Mouse (Mus musculus) central nervous system, embryonic 14 days (tissue): ENCODE data around the gene Msh3. TPM values are rescaled to one million over a fixed set of nuclear protein-coding genes. Genes with fewer than 3 reads are reported as not detected.

Experiments used
- polyA plus RNA-seq: library from polyadenylated mRNA; depleted of rRNA; stranded (reverse); fragments of >200 nt; gene quantifications from 2 replicates; pipeline ENCODE4 v1.2.3, GENCODE M21; 2012; rRNA removed

Msh3 gene
- 29.6 and 34.3 TPM in 2 replicates for polyA plus RNA-seq

GRCm38 (mm10) chr13:92354456-92355271 lies at the start of gene Msh3, which contains the start of gene Dhfr:
Gene Msh3 (minus strand): TSS chr13:92355003.
Gene Dhfr (plus strand): TSS chr13:92354726.

DNA sequence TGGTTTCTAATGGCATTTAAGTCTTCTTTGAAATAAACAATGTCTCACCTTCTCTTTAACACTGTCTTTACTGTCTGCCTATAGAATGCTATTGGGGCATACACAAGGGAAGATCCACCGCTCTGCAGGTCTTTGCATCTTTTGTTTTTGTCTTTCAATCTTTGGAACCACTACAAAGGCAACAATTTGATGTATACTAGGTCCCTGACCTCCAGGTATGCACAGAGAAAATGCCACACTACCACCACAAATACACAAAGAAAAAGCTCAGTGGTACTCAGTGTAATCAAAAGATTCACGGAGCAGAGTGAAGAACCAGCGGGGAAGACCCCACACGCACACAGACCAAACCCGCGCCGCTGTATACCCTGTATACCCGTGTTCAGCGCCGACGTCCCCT lies 49.1 kb downstream of the Msh3 start, which contains the start of gene Gm20379:
Gene Gm20379 (plus strand): TSS at position 301 of the 400 bp plus-strand sequence.

Other genes starting within 250 kb of the Msh3 start
- 3.5 and 4.1 TPM in 2 replicates for gene Rasgrf2, start 223.3 kb downstream of the Msh3 start, polyA plus RNA-seq
- gene Gm20379, start 49.0 kb downstream of the Msh3 start, polyA plus RNA-seq: not detected in 2 replicates
- 7.0 and 8.6 TPM in 2 replicates for gene Dhfr, start 277 bp downstream of the Msh3 start, polyA plus RNA-seq
- gene Ankrd34b, start 70.9 kb upstream of the Msh3 start, polyA plus RNA-seq: 1.7 and 2.1 TPM in 2 replicates
- 5.5 and 5.7 TPM in 2 replicates for gene Fam151b, start 129.0 kb upstream of the Msh3 start, polyA plus RNA-seq
- gene Zfyve16, start 175.9 kb upstream of the Msh3 start, polyA plus RNA-seq: 18.3 and 18.4 TPM in 2 replicates
- gene Spz1, start 221.2 kb upstream of the Msh3 start, polyA plus RNA-seq: not detected in 2 replicates